Mouse (Mus musculus) neural tube, embryonic 14.5 days (tissue): ENCODE results near the gene Aaed1. TPM values are rescaled to one million over a fixed set of nuclear protein-coding genes. Genes with fewer than 3 reads are reported as not detected.

ENCODE experiments used
- ATAC-seq: fragments of 200-750 bp; cut with Nextera tagmentation; 2 replicates; pipeline ENCODE4 v1.8.0; 2017; ENCODE audit warnings: low read depth, mild to moderate bottlenecking, moderate TSS enrichment, moderate library complexity
- H3K27ac ChIP-seq: fragments of 300-500 bp; sonication (generic); 2 replicates; pipeline ENCODE4 v1.5.1; 2014; ENCODE audit warnings: low read depth, mild to moderate bottlenecking, control low read depth, low read length, moderate library complexity, mixed read lengths
- H3K27me3 ChIP-seq: fragments of 300-500 bp; sonication (generic); 2 replicates; pipeline ENCODE4 v1.6.1; 2014; ENCODE audit warnings: low read length; ENCODE audit not compliant: control insufficient read depth, insufficient read depth
- H3K36me3 ChIP-seq: fragments of 300-500 bp; sonication (generic); 2 replicates; pipeline ENCODE4 v1.6.1; 2014; ENCODE audit warnings: low read length, mixed read lengths; ENCODE audit not compliant: control insufficient read depth, insufficient read depth
- H3K4me1 ChIP-seq: fragments of 300-500 bp; sonication (generic); 2 replicates; pipeline ENCODE4 v1.6.1; 2014; ENCODE audit warnings: low read length; ENCODE audit not compliant: control insufficient read depth, insufficient read depth
- H3K4me2 ChIP-seq: fragments of 300-500 bp; sonication (generic); 2 replicates; pipeline ENCODE4 v1.6.1; 2014; ENCODE audit warnings: mild to moderate bottlenecking, low read depth, low read length, control low read depth
- H3K4me3 ChIP-seq: fragments of 300-500 bp; sonication (generic); 2 replicates; pipeline ENCODE4 v1.5.1; 2014; ENCODE audit warnings: low read depth, low read length, control low read depth, mixed read lengths
- H3K9ac ChIP-seq: fragments of 300-500 bp; sonication (generic); replicated peaks from 2 replicates; pipeline ENCODE4 v1.6.1; 2014; ENCODE audit warnings: low read depth, mild to moderate bottlenecking, control low read depth, low read length, mixed read lengths
- H3K9me3 ChIP-seq: fragments of 300-500 bp; sonication (generic); 2 replicates; pipeline ENCODE4 v1.6.1; 2016; ENCODE audit warnings: low read length; ENCODE audit not compliant: control insufficient read depth
- WGBS: fragments of 180-500 bp; shearing (Covaris S2); extraction: QIAGEN DNeasy Blood & Tissue Kit; methylation state at CpG from one replicate; pipeline ENCODE4 v1.1.7; 2014; 5-methylcytosine and 5-hydroxymethylcytosine counted together
- polyA plus RNA-seq: library from polyadenylated mRNA; unstranded; fragments of >200 nt; fragmentation: Nextera tagmentation; extraction: Ambion mirVana; gene quantifications from 2 replicates; pipeline ENCODE4 v1.2.1, GENCODE M21; 2014

Gene Aaed1
- polyA plus RNA-seq, 1 experiment from 2014 or later, result 11.8 TPM

GRCm38 (mm10) chr13:64312916-64313289 lies 393 bp upstream of the Aaed1 start:
- peak; percentile 66 for ATAC-seq
- Histone ChIP-seq H3K27me3 (no peaks in the 10 kb centered on the region), H3K9me3 (no peaks in the 10 kb centered on the region), H3K4me3 (peak overlapping the region; percentile 66), H3K9ac (no peak overlapping the region), H3K27ac (no peak overlapping the region), H3K4me2 (peak overlapping the region; percentile 53), H3K4me1 (no peaks in the 10 kb centered on the region), H3K36me3 (no peaks in the 10 kb centered on the region)
- 0% methylated on average over 2 of the region's 2 CpGs for WGBS

GRCm38 (mm10) chr13:64311266-64311665 lies 1.2 kb downstream of the Aaed1 start:
- H3K4me1 ChIP-seq, result no peaks in the 10 kb centered on the region
- no peak overlapping the region for H3K27ac ChIP-seq
- WGBS, result 75% methylated on average over 1 of the region's 1 CpGs
- H3K27me3 ChIP-seq, result no peaks in the 10 kb centered on the region
- H3K4me2 ChIP-seq, result peak overlapping the region; percentile 53; the same call in 1 of the 2 replicates
- no peak overlapping the region for H3K9ac ChIP-seq
- no peaks in the 10 kb centered on the region for H3K36me3 ChIP-seq
- H3K4me3 ChIP-seq, result peak overlapping the region; percentile 66; the same call in 1 of the 2 replicates
- H3K9me3 ChIP-seq, result no peaks in the 10 kb centered on the region
- no peak for ATAC-seq

GRCm38 (mm10) chr13:64310585-64310984 lies 1.9 kb downstream of the Aaed1 start:
- no peak for ATAC-seq
- H3K4me1 ChIP-seq, result no peaks in the 10 kb centered on the region
- H3K27ac ChIP-seq, result no peak overlapping the region
- H3K27me3 ChIP-seq, result no peaks in the 10 kb centered on the region
- H3K9ac ChIP-seq, result no peak overlapping the region
- no peaks in the 10 kb centered on the region for H3K36me3 ChIP-seq
- H3K4me2 ChIP-seq, result no peak overlapping the region
- no peak overlapping the region for H3K4me3 ChIP-seq
- WGBS, result 90% methylated on average over 6 of the region's 6 CpGs
- H3K9me3 ChIP-seq, result no peaks in the 10 kb centered on the region

- Histone ChIP-seq H3K27me3 (no peaks in the 10 kb centered on the region), H3K4me1 (no peaks in the 10 kb centered on the region), H3K9me3 (no peaks in the 10 kb centered on the region), H3K4me3 (no peak overlapping the region), H3K36me3 (no peaks in the 10 kb centered on the region), H3K4me2 (no peak overlapping the region), H3K27ac (no peak overlapping the region), H3K9ac (no peak overlapping the region)
- 85% methylated on average over 11 of the region's 11 CpGs for WGBS
- no peak for ATAC-seq
These were observed 2.7 kb downstream of the Aaed1 start for GRCm38 (mm10) chr13:64309842-64310241.

GRCm38 (mm10) chr13:64309036-64309435 lies 3.5 kb downstream of the Aaed1 start:
- no peak for ATAC-seq
- no peak overlapping the region for H3K4me2 ChIP-seq
- H3K27ac ChIP-seq, result no peak overlapping the region
- WGBS, result 73% methylated on average over 5 of the region's 5 CpGs
- H3K27me3 ChIP-seq, result no peaks in the 10 kb centered on the region
- H3K4me1 ChIP-seq, result no peaks in the 10 kb centered on the region
- no peaks in the 10 kb centered on the region for H3K36me3 ChIP-seq
- H3K4me3 ChIP-seq, result no peak overlapping the region
- H3K9ac ChIP-seq, result no peak overlapping the region
- no peaks in the 10 kb centered on the region for H3K9me3 ChIP-seq

GRCm38 (mm10) chr13:64307508-64307907 lies 5.0 kb downstream of the Aaed1 start:
- Histone ChIP-seq H3K4me2 (no peak overlapping the region), H3K9ac (no peak overlapping the region), H3K4me3 (no peak overlapping the region), H3K4me1 (no peaks in the 10 kb centered on the region), H3K27me3 (no peaks in the 10 kb centered on the region), H3K9me3 (no peaks in the 10 kb centered on the region), H3K36me3 (no peaks in the 10 kb centered on the region), H3K27ac (no peak overlapping the region)
- ATAC-seq, result no peak
- 88% methylated on average over 5 of the region's 5 CpGs for WGBS

- no peak overlapping the region for H3K9ac ChIP-seq
- 0 out of 2 replicates have a peak, but pooled peaks have one; percentile 56 for ATAC-seq
- H3K27me3 ChIP-seq, result no peaks in the 10 kb centered on the region
- whole genome bisulfite sequencing, result 78% methylated on average over 3 of the region's 3 CpGs
- no peaks in the 10 kb centered on the region for H3K36me3 ChIP-seq
- H3K9me3 ChIP-seq, result no peaks in the 10 kb centered on the region
- no peak overlapping the region for H3K4me3 ChIP-seq
- no peak overlapping the region for H3K27ac ChIP-seq
- no peak overlapping the region for H3K4me2 ChIP-seq
- H3K4me1 ChIP-seq, result no peaks in the 10 kb centered on the region
These were observed 6.4 kb downstream of the Aaed1 start for GRCm38 (mm10) chr13:64306078-64306477.

GRCm38 (mm10) chr13:64299069-64299468 lies 13.4 kb downstream of the Aaed1 start:
- Histone ChIP-seq H3K4me1 (no peaks in the 10 kb centered on the region), H3K36me3 (no peaks in the 10 kb centered on the region), H3K4me3 (no peak overlapping the region), H3K27ac (no peak overlapping the region), H3K9ac (no peak overlapping the region), H3K9me3 (no peaks in the 10 kb centered on the region), H3K4me2 (no peak overlapping the region), H3K27me3 (no peaks in the 10 kb centered on the region)
- ATAC-seq, result no peak
- WGBS, result 83% methylated on average over 1 of the region's 1 CpGs

- Histone ChIP-seq H3K27me3 (no peaks in the 10 kb centered on the region), H3K9me3 (no peaks in the 10 kb centered on the region), H3K36me3 (no peaks in the 10 kb centered on the region), H3K4me1 (no peaks in the 10 kb centered on the region), H3K4me2 (no peak overlapping the region), H3K27ac (no peak overlapping the region), H3K9ac (no peak overlapping the region), H3K4me3 (no peak overlapping the region)
- no peak for ATAC-seq
- 63% methylated on average over 4 of the region's 4 CpGs for WGBS
These were observed 25.7 kb downstream of the Aaed1 start for GRCm38 (mm10) chr13:64286791-64287190.

- H3K27ac ChIP-seq, result no peak overlapping the region
- H3K4me2 ChIP-seq, result no peak overlapping the region
- no peaks in the 10 kb centered on the region for H3K36me3 ChIP-seq
- H3K4me1 ChIP-seq, result no peaks in the 10 kb centered on the region
- H3K27me3 ChIP-seq, result no peaks in the 10 kb centered on the region
- 84% methylated on average over 4 of the region's 4 CpGs for WGBS
- H3K4me3 ChIP-seq, result no peak overlapping the region
- H3K9me3 ChIP-seq, result no peaks in the 10 kb centered on the region
- H3K9ac ChIP-seq, result no peak overlapping the region
- ATAC-seq, result no peak
These were observed 26.2 kb downstream of the Aaed1 start for GRCm38 (mm10) chr13:64286321-64286720.
